Mouse (Mus musculus) stomach, postnatal 0 days (tissue): ENCODE data around the gene Rpusd3. TPM values are rescaled to one million over a fixed set of nuclear protein-coding genes. Genes with fewer than 3 reads are reported as not detected.

Experiments used
- ATAC-seq: fragments of 200-750 bp; cut with Nextera tagmentation; 2 replicates; pipeline ENCODE4 v1.8.0; 2017; ENCODE audit not compliant: low FRiP score, low TSS enrichment
- DNase-seq: peaks from one replicate; pipeline ENCODE4 v3.0.0-alpha.2; 2016; ENCODE audit warnings: low spot score
- H3K27ac ChIP-seq: fragments of 300-500 bp; sonication (generic); replicated peaks from 2 replicates; pipeline ENCODE4 v1.5.1; 2014; ENCODE audit warnings: mild to moderate bottlenecking, control low read depth
- H3K27me3 ChIP-seq: fragments of 300-500 bp; sonication (generic); 2 replicates; pipeline ENCODE4 v1.6.1; 2014; ENCODE audit warnings: low read length; ENCODE audit not compliant: control insufficient read depth, insufficient read depth
- H3K36me3 ChIP-seq: fragments of 300-500 bp; sonication (generic); 2 replicates; pipeline ENCODE4 v1.6.1; 2014; ENCODE audit warnings: low read length, mixed read lengths; ENCODE audit not compliant: control insufficient read depth, insufficient read depth
- H3K4me1 ChIP-seq: fragments of 300-500 bp; sonication (generic); replicated peaks from 2 replicates; pipeline ENCODE4 v1.6.1; 2014; ENCODE audit warnings: antibody characterized with exemption; ENCODE audit not compliant: control insufficient read depth, insufficient read depth
- H3K4me2 ChIP-seq: fragments of 300-500 bp; sonication (generic); replicated peaks from 2 replicates; pipeline ENCODE4 v1.6.1; 2014; ENCODE audit warnings: low read depth, mild to moderate bottlenecking, control low read depth, moderate library complexity
- H3K4me3 ChIP-seq: fragments of 300-500 bp; sonication (generic); 2 replicates; pipeline ENCODE4 v1.5.1; 2014; ENCODE audit warnings: low read depth, low read length, control low read depth
- H3K9ac ChIP-seq: fragments of 300-500 bp; sonication (generic); 2 replicates; pipeline ENCODE4 v1.6.1; 2014; ENCODE audit warnings: mild to moderate bottlenecking, low read length, control low read depth, mixed read lengths
- H3K9me3 ChIP-seq: fragments of 300-500 bp; sonication (generic); 2 replicates; pipeline ENCODE4 v1.6.1; 2016; ENCODE audit warnings: low read length; ENCODE audit not compliant: control insufficient read depth
- CTCF ChIP-seq: IDR thresholded peaks from 2 replicates; pipeline ENCODE4 v1.5.1; 2016; ENCODE audit warnings: antibody characterized with exemption, low read depth, mild to moderate bottlenecking, moderate library complexity
- EP300 ChIP-seq: optimal IDR thresholded peaks from 2 replicates; pipeline ENCODE3; 2016; ENCODE audit warnings: antibody characterized with exemption
- WGBS: fragments of 180-500 bp; shearing (Covaris S2); extraction: QIAGEN DNeasy Blood & Tissue Kit; methylation state at CpG from one replicate; pipeline ENCODE4 v1.1.7; 2014; 5-methylcytosine and 5-hydroxymethylcytosine counted together
- microRNA-seq: library from miRNA; unstranded; fragments of <30 nt; microRNA quantifications from one replicate; pipeline ENCODE4, GENCODE M21; 2016
- polyA plus RNA-seq: library from polyadenylated mRNA; unstranded; fragments of >200 nt; fragmentation: Nextera tagmentation; extraction: Ambion mirVana; gene quantifications from 2 replicates; pipeline ENCODE4 v1.2.1, GENCODE M21; 2015

Rpusd3 gene
- polyA plus RNA-seq, 1 experiment from 2014 or later: 11.8 TPM

DNA sequence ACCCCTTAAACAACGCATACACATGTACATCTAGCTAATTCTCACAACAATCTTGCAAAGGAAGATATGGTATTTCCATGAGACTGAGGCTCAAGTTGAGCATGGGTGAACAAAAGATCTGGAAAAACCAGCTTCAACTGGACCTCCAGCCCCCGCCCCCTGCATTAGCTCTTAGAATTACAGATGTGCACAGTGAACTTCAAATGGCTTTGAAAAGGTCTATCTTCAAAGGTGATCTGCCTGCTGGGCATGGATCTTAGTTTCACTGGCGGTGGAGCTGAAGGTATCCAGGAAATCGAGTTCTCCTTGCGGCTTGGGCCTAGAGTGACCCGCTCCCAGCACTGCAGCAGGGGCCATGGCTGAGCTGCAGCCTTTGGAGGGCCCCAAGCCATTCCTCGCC is 51.0 kb downstream of the Rpusd3 start:
- no peaks in the 10 kb centered on the region for H3K4me1 ChIP-seq
- H3K36me3 ChIP-seq: peaks cover 24% of the 10 kb centered on the region
- H3K4me3 ChIP-seq: no peak overlapping the region
- H3K9ac ChIP-seq: no peak overlapping the region
- ATAC-seq (no peak), DNase-seq (no peak)
- 80% methylated on average over 7 of the region's 7 CpGs for WGBS
- no peak overlapping the region for H3K4me2 ChIP-seq
- H3K27ac ChIP-seq: no peak overlapping the region
- no peaks in the 10 kb centered on the region for H3K27me3 ChIP-seq
- no peaks in the 10 kb centered on the region for H3K9me3 ChIP-seq
- TF ChIP-seq EP300 (no peak), CTCF (no peak)

DNA sequence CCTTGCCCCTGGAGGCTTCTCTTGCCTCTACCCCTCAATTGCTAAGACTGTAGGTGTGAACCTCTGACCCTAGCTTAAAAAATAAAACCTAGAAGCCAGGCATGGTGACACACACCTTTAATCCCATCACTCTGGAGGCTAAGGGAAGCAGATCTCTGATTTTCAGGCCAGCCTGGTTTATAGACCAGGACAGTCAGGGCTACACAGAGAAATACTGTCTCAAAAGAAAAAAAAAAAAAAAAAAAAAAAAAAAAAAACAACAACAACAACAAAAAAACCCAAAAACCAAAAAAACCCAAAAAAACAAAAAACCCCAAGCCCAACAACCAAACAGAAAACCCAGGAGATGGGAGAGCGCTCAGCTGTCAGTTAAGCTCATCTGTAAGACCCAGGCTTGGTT is 51.6 kb downstream of the Rpusd3 start:
- ATAC-seq: no peak
- WGBS: 100% methylated on average over 1 of the region's 1 CpGs

DNA sequence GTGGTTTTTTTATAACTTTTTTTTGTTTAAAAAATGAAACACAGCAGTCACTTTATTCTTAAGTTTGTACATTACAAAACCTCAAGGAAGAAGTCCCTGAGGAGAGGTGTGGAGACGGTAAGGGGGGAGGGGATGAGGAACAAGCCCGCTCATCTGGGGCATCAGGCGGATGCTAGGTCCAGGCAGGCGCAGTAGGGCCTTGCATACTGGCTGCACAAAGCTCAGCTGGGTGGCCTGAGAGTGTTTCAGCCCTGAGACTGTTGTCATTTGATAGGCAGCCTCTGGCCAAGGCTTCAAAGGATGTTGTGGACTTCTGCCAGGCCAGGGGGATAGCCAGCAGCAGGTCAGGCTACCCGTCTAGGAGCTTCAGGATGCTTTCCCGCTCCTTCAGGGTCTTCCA is 52.5 kb downstream of the Rpusd3 start:
- DNase-seq: no peak
- no peak for ATAC-seq
- WGBS: 96% methylated on average over 6 of the region's 6 CpGs
- no peak overlapping the region for H3K27ac ChIP-seq
- no peaks in the 10 kb centered on the region for H3K27me3 ChIP-seq
- no peak for TF ChIP-seq EP300
- no peak for TF ChIP-seq CTCF
- H3K36me3 ChIP-seq: peaks cover 19% of the 10 kb centered on the region
- H3K9me3 ChIP-seq: no peaks in the 10 kb centered on the region
- no peak overlapping the region for H3K9ac ChIP-seq
- H3K4me1 ChIP-seq: no peaks in the 10 kb centered on the region
- no peak overlapping the region for H3K4me2 ChIP-seq
- no peak overlapping the region for H3K4me3 ChIP-seq

More for the DNA sequence above, 51.6 kb downstream of the Rpusd3 start:
- Histone ChIP-seq H3K4me1 (no peaks in the 10 kb centered on the region), H3K27me3 (no peaks in the 10 kb centered on the region), H3K4me2 (no peak overlapping the region), H3K9me3 (no peaks in the 10 kb centered on the region), H3K9ac (no peak overlapping the region), H3K4me3 (no peak overlapping the region), H3K36me3 (peaks cover 24% of the 10 kb centered on the region), H3K27ac (no peak overlapping the region)
- TF ChIP-seq CTCF (no peak), EP300 (no peak)
- DNase-seq: no peak

Small RNAs within 50 kb of the gene (microRNA-seq; reads per million reads assigned to microRNA genes)
- gene Gm24387: not detected

Other genes starting within 250 kb of the Rpusd3 start
- gene Lhfpl4, start 224.0 kb downstream of the Rpusd3 start, polyA plus RNA-seq: 0.84 and 0.93 TPM in 2 replicates
- 20.3 and 20.6 TPM in 2 replicates for gene Mtmr14, start 181.5 kb downstream of the Rpusd3 start, polyA plus RNA-seq
- gene Cpne9, start 137.0 kb downstream of the Rpusd3 start, polyA plus RNA-seq: 0.11 TPM in 1 of 2 replicates, not detected in the other
- gene Brpf1, start 112.2 kb downstream of the Rpusd3 start, polyA plus RNA-seq: 6.5 and 6.6 TPM in 2 replicates
- 6.8 and 7.8 TPM in 2 replicates for gene Ogg1, start 92.4 kb downstream of the Rpusd3 start, polyA plus RNA-seq
- gene Camk1, start 75.4 kb downstream of the Rpusd3 start, polyA plus RNA-seq: 52.7 and 52.9 TPM in 2 replicates
- 21.3 and 23.8 TPM in 2 replicates for gene Tada3, start 41.5 kb downstream of the Rpusd3 start, polyA plus RNA-seq
- gene Arpc4, start 41.2 kb downstream of the Rpusd3 start, polyA plus RNA-seq: 314 and 317 TPM in 2 replicates
- 1.2 TPM in 2 replicates for gene Ttll3, start 30.1 kb downstream of the Rpusd3 start, polyA plus RNA-seq
- gene Cidec, start 16.4 kb upstream of the Rpusd3 start, polyA plus RNA-seq: 31.0 and 31.2 TPM in 2 replicates
- gene Jagn1, start 23.2 kb upstream of the Rpusd3 start, polyA plus RNA-seq: 69.2 and 69.6 TPM in 2 replicates
- 25.5 and 30.6 TPM in 2 replicates for gene Il17re, start 39.1 kb upstream of the Rpusd3 start, polyA plus RNA-seq
- 70.1 and 73.6 TPM in 2 replicates for gene Il17rc, start 52.1 kb upstream of the Rpusd3 start, polyA plus RNA-seq
- 11.1 and 12.1 TPM in 2 replicates for gene Creld1, start 64.0 kb upstream of the Rpusd3 start, polyA plus RNA-seq
- gene Prrt3, start 82.6 kb upstream of the Rpusd3 start, polyA plus RNA-seq: 0.36 and 0.42 TPM in 2 replicates
- 78.4 and 78.5 TPM in 2 replicates for gene Emc3, start 112.3 kb upstream of the Rpusd3 start, polyA plus RNA-seq
- 1.6 and 1.9 TPM in 2 replicates for gene Fancd2, start 112.3 kb upstream of the Rpusd3 start, polyA plus RNA-seq
- gene Fancd2os, start 181.4 kb upstream of the Rpusd3 start, polyA plus RNA-seq: not detected in 2 replicates
- gene Brk1, start 185.4 kb upstream of the Rpusd3 start, polyA plus RNA-seq: 199 and 201 TPM in 2 replicates
- 23.4 and 24.3 TPM in 2 replicates for gene Vhl, start 204.6 kb upstream of the Rpusd3 start, polyA plus RNA-seq
- 9.6 and 10.2 TPM in 2 replicates for gene Irak2, start 219.1 kb upstream of the Rpusd3 start, polyA plus RNA-seq